Mouse (Mus musculus): ENCODE data around the gene Grm6.

DNA sequence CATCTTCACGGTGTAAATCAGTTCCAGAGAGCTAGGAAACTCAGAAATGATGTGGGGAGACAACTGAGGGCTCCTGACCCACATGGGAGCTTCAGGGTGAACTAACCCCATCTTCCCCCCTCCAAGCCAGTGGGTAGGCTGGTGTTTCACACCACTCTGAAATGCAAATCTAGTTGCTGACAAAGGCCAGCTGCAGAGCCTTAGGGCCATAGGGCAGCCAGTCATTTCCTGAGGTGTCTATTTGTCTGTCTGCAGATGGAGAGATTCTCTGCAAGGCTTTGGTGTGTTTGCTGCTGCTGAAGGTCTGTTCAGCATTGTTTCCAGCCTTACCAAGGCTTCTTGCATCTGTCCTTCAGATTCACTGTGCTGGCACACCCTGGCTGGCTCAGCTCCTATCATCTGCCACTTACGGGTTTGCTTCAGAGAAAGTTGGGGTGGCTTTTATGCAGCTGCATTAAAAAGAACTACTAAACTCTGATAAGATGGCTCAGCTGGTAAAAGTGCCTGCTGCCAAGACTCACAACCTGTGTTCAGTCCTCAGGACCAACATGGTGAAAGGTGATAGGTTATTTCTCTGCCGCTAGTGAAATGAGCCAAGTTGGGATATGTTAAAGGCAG lies 1.9 kb upstream of the Grm6 start:
- TF ChIP-seq EP300 (IDR thresholded peaks at IDR 0.05; ENCODE audit: low read depth) (no peak), CTCF (IDR thresholded peaks at IDR 0.05; ENCODE audit: low read depth) (no peak)
